Mouse (Mus musculus) limb, embryonic 15.5 days (tissue): Measurements from ENCODE around the gene 4933434E20Rik. TPM values are rescaled to one million over a fixed set of nuclear protein-coding genes. Genes with fewer than 3 reads are reported as not detected.

ENCODE experiments used
- ATAC-seq: fragments of 200-750 bp; cut with Nextera tagmentation; 2 replicates; pipeline ENCODE4 v1.8.0; 2017; ENCODE audit warnings: low read depth, moderate TSS enrichment; ENCODE audit not compliant: insufficient number of reproducible peaks, low FRiP score, low TSS enrichment
- H3K27ac ChIP-seq: fragments of 300-500 bp; sonication (generic); 2 replicates; pipeline ENCODE4 v1.5.1; 2015; ENCODE audit warnings: moderate library complexity, mild to moderate bottlenecking, inconsistent platforms
- H3K27me3 ChIP-seq: fragments of 300-500 bp; sonication (generic); 2 replicates; pipeline ENCODE4 v1.6.1; 2015; ENCODE audit warnings: inconsistent platforms
- H3K36me3 ChIP-seq: fragments of 300-500 bp; sonication (generic); 2 replicates; pipeline ENCODE4 v1.6.1; 2015; ENCODE audit warnings: inconsistent platforms
- H3K4me1 ChIP-seq: fragments of 300-500 bp; sonication (generic); 2 replicates; pipeline ENCODE4 v1.6.1; 2015; ENCODE audit warnings: inconsistent platforms
- H3K4me2 ChIP-seq: fragments of 300-500 bp; sonication (generic); 2 replicates; pipeline ENCODE4 v1.6.1; 2015; ENCODE audit warnings: mild to moderate bottlenecking, inconsistent platforms
- H3K4me3 ChIP-seq: fragments of 300-500 bp; sonication (generic); 2 replicates; pipeline ENCODE4 v1.5.1; 2015; ENCODE audit warnings: mild to moderate bottlenecking, inconsistent platforms
- H3K9ac ChIP-seq: fragments of 300-500 bp; sonication (generic); 2 replicates; pipeline ENCODE4 v1.6.1; 2015; ENCODE audit warnings: inconsistent platforms
- H3K9me3 ChIP-seq: fragments of 300-500 bp; sonication (generic); 2 replicates; pipeline ENCODE4 v1.6.1; 2016; ENCODE audit warnings: inconsistent platforms
- WGBS: fragments of 180-500 bp; shearing (Covaris S2); methylation state at CpG from one replicate; pipeline ENCODE4 v1.1.7; 2015; 5-methylcytosine and 5-hydroxymethylcytosine counted together
- polyA plus RNA-seq: library from polyadenylated mRNA; unstranded; fragments of >200 nt; fragmentation: Nextera tagmentation; extraction: Ambion mirVana; gene quantifications from 2 replicates; pipeline ENCODE4 v1.2.1, GENCODE M21; 2015

4933434E20Rik gene
- polyA plus RNA-seq, 1 experiment from 2014 or later = 126 TPM

GRCm38 (mm10) chr3:90065553-90065952 is 14.1 kb downstream of the 4933434E20Rik start:
- no peak for ATAC-seq
- no peaks in the 10 kb centered on the region for H3K9me3 ChIP-seq
- H3K27me3 ChIP-seq = no peaks in the 10 kb centered on the region
- H3K4me1 ChIP-seq = no peaks in the 10 kb centered on the region
- H3K27ac ChIP-seq = no peak overlapping the region; the same call in 1 of the 2 replicates
- peaks cover 35% of the 10 kb centered on the region for H3K36me3 ChIP-seq
- 45% methylated on average over 3 of the region's 3 CpGs for WGBS
- H3K4me3 ChIP-seq = no peak overlapping the region
- no peak overlapping the region for H3K4me2 ChIP-seq
- no peak overlapping the region for H3K9ac ChIP-seq

- Histone ChIP-seq H3K4me3 (no peak overlapping the region), H3K27ac (no peak overlapping the region), H3K36me3 (peaks cover 13% of the 10 kb centered on the region), H3K4me1 (no peaks in the 10 kb centered on the region), H3K9me3 (no peaks in the 10 kb centered on the region), H3K4me2 (no peak overlapping the region), H3K27me3 (no peaks in the 10 kb centered on the region), H3K9ac (no peak overlapping the region)
- no peak for ATAC-seq
- 92% methylated on average over 4 of the region's 4 CpGs for WGBS
Observed at GRCm38 (mm10) chr3:90067851-90068250, 16.4 kb downstream of the 4933434E20Rik start.

GRCm38 (mm10) chr3:90069688-90070087 is 18.3 kb downstream of the 4933434E20Rik start:
- Histone ChIP-seq H3K4me1 (no peaks in the 10 kb centered on the region), H3K27me3 (no peaks in the 10 kb centered on the region), H3K36me3 (no peaks in the 10 kb centered on the region), H3K9me3 (no peaks in the 10 kb centered on the region), H3K9ac (no peak overlapping the region), H3K27ac (no peak overlapping the region), H3K4me3 (no peak overlapping the region), H3K4me2 (no peak overlapping the region)
- 71% methylated on average over 7 of the region's 7 CpGs for WGBS
- ATAC-seq = no peak

- Histone ChIP-seq H3K36me3 (no peaks in the 10 kb centered on the region), H3K9me3 (no peaks in the 10 kb centered on the region), H3K9ac (no peak within 1 kb of the TSS), H3K4me3 (no peak within 1 kb of the TSS), H3K27ac (no peak within 1 kb of the TSS), H3K4me1 (peaks cover 4% of the 10 kb centered on the region), H3K27me3 (no peaks in the 10 kb centered on the region), H3K4me2 (no peak within 1 kb of the TSS)
- 65% methylated on average over 4 of the region's 4 CpGs for WGBS
- no peak for ATAC-seq
Observed at GRCm38 (mm10) chr3:90072294-90072693, 20.9 kb downstream of the 4933434E20Rik start, which contains the start of gene Tpm3. Gene Tpm3, plus strand, starts transcription at chr3:90072649.

- Histone ChIP-seq H3K4me2 (no peak overlapping the region), H3K4me3 (no peak overlapping the region), H3K4me1 (peaks cover 23% of the 10 kb centered on the region), H3K27me3 (no peaks in the 10 kb centered on the region), H3K27ac (0 out of 2 replicates have a peak overlapping the region, but pooled peaks have one; percentile 6), H3K9me3 (no peaks in the 10 kb centered on the region), H3K9ac (no peak overlapping the region), H3K36me3 (no peaks in the 10 kb centered on the region)
- WGBS = 16% methylated on average over 5 of the region's 5 CpGs
- ATAC-seq = no peak
Observed at GRCm38 (mm10) chr3:90076921-90077716, 25.7 kb downstream of the 4933434E20Rik start.

GRCm38 (mm10) chr3:90078224-90078623 is 26.8 kb downstream of the 4933434E20Rik start:
- Histone ChIP-seq H3K4me2 (no peak overlapping the region), H3K4me1 (peaks cover 31% of the 10 kb centered on the region), H3K27me3 (no peaks in the 10 kb centered on the region), H3K27ac (no peak overlapping the region), H3K9ac (no peak overlapping the region), H3K4me3 (no peak overlapping the region), H3K9me3 (no peaks in the 10 kb centered on the region), H3K36me3 (no peaks in the 10 kb centered on the region)
- ATAC-seq = no peak
- WGBS = 46% methylated on average over 5 of the region's 5 CpGs

- Histone ChIP-seq H3K4me3 (peak overlapping the region; percentile 78), H3K9me3 (no peaks in the 10 kb centered on the region), H3K27me3 (no peaks in the 10 kb centered on the region), H3K27ac (peak overlapping the region; percentile 99), H3K4me2 (peak overlapping the region; percentile 70), H3K36me3 (0 out of 2 replicates have a peak, but pooled peaks cover 2% of the 10 kb centered on the region), H3K9ac (peak overlapping the region; percentile 84), H3K4me1 (peaks cover 41% of the 10 kb centered on the region)
- peak; percentile 96 for ATAC-seq
- under 1% methylated on average over 33 of the region's 33 CpGs for WGBS
Observed at GRCm38 (mm10) chr3:90079133-90079762, 27.8 kb downstream of the 4933434E20Rik start.

- peak overlapping the region; percentile 99 for H3K27ac ChIP-seq
- H3K4me1 ChIP-seq = peaks cover 48% of the 10 kb centered on the region
- H3K4me3 ChIP-seq = peak overlapping the region; percentile 78
- peak; percentile 64 for ATAC-seq
- H3K36me3 ChIP-seq = 0 out of 2 replicates have a peak, but pooled peaks cover 3% of the 10 kb centered on the region
- H3K27me3 ChIP-seq = no peaks in the 10 kb centered on the region
- WGBS = under 1% methylated on average over 53 of the region's 53 CpGs
- H3K4me2 ChIP-seq = peak overlapping the region; percentile 70
- H3K9me3 ChIP-seq = no peaks in the 10 kb centered on the region
- H3K9ac ChIP-seq = peak overlapping the region; percentile 84
Observed at GRCm38 (mm10) chr3:90079763-90080497, 28.5 kb downstream of the 4933434E20Rik start.

GRCm38 (mm10) chr3:90080498-90080863 is 29.0 kb downstream of the 4933434E20Rik start:
- 0% methylated on average over 6 of the region's 6 CpGs for WGBS
- H3K9ac ChIP-seq = peak overlapping the region; percentile 84
- H3K36me3 ChIP-seq = 0 out of 2 replicates have a peak, but pooled peaks cover 3% of the 10 kb centered on the region
- H3K27ac ChIP-seq = peak overlapping the region; percentile 99
- peak overlapping the region; percentile 70 for H3K4me2 ChIP-seq
- no peaks in the 10 kb centered on the region for H3K9me3 ChIP-seq
- peak overlapping the region; percentile 78 for H3K4me3 ChIP-seq
- H3K27me3 ChIP-seq = no peaks in the 10 kb centered on the region
- H3K4me1 ChIP-seq = peaks cover 53% of the 10 kb centered on the region
- no peak for ATAC-seq

- no peaks in the 10 kb centered on the region for H3K27me3 ChIP-seq
- H3K36me3 ChIP-seq = 0 out of 2 replicates have a peak, but pooled peaks cover 9% of the 10 kb centered on the region
- no peak overlapping the region for H3K9ac ChIP-seq
- 76% methylated on average over 5 of the region's 5 CpGs for WGBS
- peak overlapping the region; percentile 67 for H3K27ac ChIP-seq
- ATAC-seq = no peak
- peak overlapping the region; percentile 78 for H3K4me3 ChIP-seq
- H3K4me2 ChIP-seq = peak overlapping the region; percentile 70
- H3K9me3 ChIP-seq = no peaks in the 10 kb centered on the region
- H3K4me1 ChIP-seq = peaks cover 53% of the 10 kb centered on the region
Observed at GRCm38 (mm10) chr3:90081365-90082240, 30.2 kb downstream of the 4933434E20Rik start.

GRCm38 (mm10) chr3:90083034-90083433 is 31.6 kb downstream of the 4933434E20Rik start:
- H3K9ac ChIP-seq = no peak overlapping the region
- peak overlapping the region; percentile 57 for H3K27ac ChIP-seq
- H3K4me1 ChIP-seq = peaks cover 47% of the 10 kb centered on the region
- H3K27me3 ChIP-seq = no peaks in the 10 kb centered on the region
- no peaks in the 10 kb centered on the region for H3K9me3 ChIP-seq
- no peak for ATAC-seq
- 45% methylated on average over 5 of the region's 5 CpGs for WGBS
- no peak overlapping the region for H3K4me2 ChIP-seq
- peak overlapping the region; percentile 4; the same call in 1 of the 2 replicates for H3K4me3 ChIP-seq
- H3K36me3 ChIP-seq = peaks cover 23% of the 10 kb centered on the region
